Mouse (Mus musculus) limb, embryonic 14.5 days (tissue): Measurements from ENCODE around the gene Tsc22d4. TPM values are rescaled to one million over a fixed set of nuclear protein-coding genes. Genes with fewer than 3 reads are reported as not detected.
"Not testable (repeated sequence)": the region's sequence is repeated elsewhere in the genome, so short reads cannot be mapped to it uniquely, and the experiment has no call there.

Source experiments
- ATAC-seq: fragments of 200-750 bp; cut with Nextera tagmentation; 2 replicates; pipeline ENCODE4 v1.8.0; 2017; ENCODE audit warnings: low read depth, moderate number of reproducible peaks, moderate TSS enrichment; ENCODE audit not compliant: low FRiP score
- DNase-seq: peaks from one replicate; pipeline ENCODE4 v3.0.0-alpha.2; 2015; ENCODE audit warnings: low spot score
- H3K27ac ChIP-seq: fragments of 300-500 bp; sonication (generic); replicated peaks from 2 replicates; pipeline ENCODE4 v1.5.1; 2014; ENCODE audit warnings: low read depth, mild to moderate bottlenecking, low read length, moderate library complexity, mixed read lengths
- H3K27me3 ChIP-seq: fragments of 300-500 bp; sonication (generic); 2 replicates; pipeline ENCODE4 v1.6.1; 2014; ENCODE audit warnings: low read length, mixed read lengths; ENCODE audit not compliant: control insufficient read depth, insufficient read depth
- H3K36me3 ChIP-seq: fragments of 300-500 bp; sonication (generic); 2 replicates; pipeline ENCODE4 v1.6.1; 2014; ENCODE audit warnings: mild to moderate bottlenecking, low read length, moderate library complexity, mixed read lengths; ENCODE audit not compliant: control insufficient read depth, insufficient read depth
- H3K4me1 ChIP-seq: fragments of 300-500 bp; sonication (generic); 2 replicates; pipeline ENCODE4 v1.6.1; 2014; ENCODE audit warnings: antibody characterized with exemption, low read length, mixed read lengths; ENCODE audit not compliant: control insufficient read depth, insufficient read depth
- H3K4me2 ChIP-seq: fragments of 300-500 bp; sonication (generic); replicated peaks from 2 replicates; pipeline ENCODE4 v1.6.1; 2014; ENCODE audit warnings: low read depth, mild to moderate bottlenecking, low read length, moderate library complexity; ENCODE audit not compliant: severe bottlenecking
- H3K4me3 ChIP-seq: fragments of 300-500 bp; sonication (generic); replicated peaks from 2 replicates; pipeline ENCODE4 v1.5.1; 2014; ENCODE audit warnings: low read length
- H3K9ac ChIP-seq: fragments of 300-500 bp; sonication (generic); 2 replicates; pipeline ENCODE4 v1.6.1; 2014; ENCODE audit warnings: mild to moderate bottlenecking, low read depth, low read length, moderate library complexity; ENCODE audit not compliant: severe bottlenecking
- H3K9me3 ChIP-seq: fragments of 300-500 bp; sonication (generic); 2 replicates; pipeline ENCODE4 v1.6.1; 2016; ENCODE audit warnings: low read length; ENCODE audit not compliant: control insufficient read depth
- POLR2A ChIP-seq: fragments of 200-500 bp; IDR thresholded peaks from 2 replicates; pipeline ENCODE4 v1.8.0; 2012; ENCODE audit warnings: inconsistent platforms, mild to moderate bottlenecking, moderate library complexity, borderline replicate concordance; ENCODE audit not compliant: insufficient read depth, insufficient read length; ENCODE audit errors: extremely low read depth
- WGBS: fragments of 180-500 bp; shearing (Covaris S2); extraction: QIAGEN DNeasy Blood & Tissue Kit; methylation state at CpG from one replicate; pipeline ENCODE4 v1.1.7; 2014; 5-methylcytosine and 5-hydroxymethylcytosine counted together
- polyA plus RNA-seq, 2 experiments: library from polyadenylated mRNA; depleted of rRNA in 1 of 2; stranded (reverse) in 1 of 2; unstranded in 1 of 2; fragments of >200 nt; fragmentation: Nextera tagmentation in 1 of 2; extraction: Ambion mirVana in 1 of 2; gene quantifications; 2 replicates each; pipeline versions ENCODE4 v1.2.1 to v1.2.3; 2012 to 2014

The Tsc22d4 gene
- polyA plus RNA-seq, 2 experiments = 89.1 to 151 TPM

DNA sequence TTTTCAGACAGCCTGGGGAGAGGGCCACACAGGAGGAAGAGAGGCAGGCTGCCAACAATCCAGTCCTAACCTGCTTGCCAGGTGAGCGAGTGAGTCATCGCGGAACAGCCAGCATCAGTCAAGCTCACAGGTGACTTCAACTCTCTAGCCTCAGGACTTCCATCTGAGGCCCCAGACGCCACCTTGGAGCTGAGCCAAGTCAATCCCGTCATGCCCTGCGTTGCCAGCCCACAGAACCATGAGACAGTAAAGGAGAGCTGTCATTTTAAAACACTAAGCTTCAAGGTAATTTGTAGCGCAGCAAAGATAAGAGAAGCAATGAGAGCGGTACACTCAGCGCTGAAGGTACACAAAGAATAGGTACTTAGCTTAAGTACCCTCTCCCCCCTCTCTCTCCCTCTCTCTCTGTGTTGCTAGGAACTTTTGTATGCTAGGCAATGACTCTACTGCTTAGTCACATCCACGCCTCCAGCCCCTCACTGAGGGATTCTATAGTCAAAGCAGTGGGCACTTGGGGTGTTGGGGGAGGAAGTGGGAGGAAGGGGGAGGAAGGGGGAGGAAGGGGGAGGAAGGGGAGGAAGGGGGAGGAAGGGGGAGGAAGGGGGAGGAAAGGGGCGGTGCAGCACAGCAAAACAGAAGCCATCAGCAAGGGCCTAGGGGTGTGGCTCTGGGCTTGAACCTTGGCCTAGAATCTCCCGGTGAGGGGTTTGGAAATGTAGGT, 38.5 kb upstream of the Tsc22d4 start:
- no peak for TF ChIP-seq POLR2A
- Histone ChIP-seq H3K36me3 (no peaks in the 10 kb centered on the region), H3K27me3 (no peaks in the 10 kb centered on the region), H3K9me3 (no peaks in the 10 kb centered on the region), H3K27ac (no peak overlapping the region), H3K4me1 (no peaks in the 10 kb centered on the region), H3K9ac (no peak overlapping the region), H3K4me2 (no peak overlapping the region), H3K4me3 (no peak overlapping the region)
- 57% methylated on average over 12 of the region's 12 CpGs for WGBS
- ATAC-seq = no peak
- DNase-seq = peak; percentile 76

DNA sequence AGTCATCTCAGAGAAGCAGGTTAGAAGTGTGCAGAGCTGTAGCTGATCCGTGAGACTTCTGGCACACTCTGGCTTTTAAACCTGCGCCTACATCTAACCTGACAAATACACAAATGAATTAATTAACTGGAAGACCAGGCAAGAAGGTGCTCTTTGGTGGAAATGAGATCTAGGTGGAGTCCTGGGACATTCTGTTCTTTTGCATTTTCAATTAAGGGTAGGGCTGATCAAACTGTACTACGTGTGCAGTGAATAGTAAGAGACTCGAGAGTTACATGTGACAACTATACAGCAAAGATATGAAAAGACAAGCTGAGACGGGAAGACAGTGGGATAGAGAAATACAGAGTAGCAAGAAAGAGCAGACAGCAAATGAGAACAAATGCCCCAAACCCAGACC, 32.1 kb upstream of the Tsc22d4 start:
- Histone ChIP-seq H3K4me3 (no peak overlapping the region), H3K9me3 (no peaks in the 10 kb centered on the region), H3K4me2 (no peak overlapping the region), H3K27ac (no peak overlapping the region), H3K36me3 (no peaks in the 10 kb centered on the region), H3K9ac (no peak overlapping the region), H3K27me3 (no peaks in the 10 kb centered on the region), H3K4me1 (no peaks in the 10 kb centered on the region)
- TF ChIP-seq POLR2A = no peak
- DNase-seq = no peak
- no peak for ATAC-seq
- 87% methylated on average over 5 of the region's 5 CpGs for WGBS

GRCm38 (mm10) chr5:137715685-137716084, 29.8 kb upstream of the Tsc22d4 start:
- Histone ChIP-seq H3K36me3 (no peaks in the 10 kb centered on the region), H3K27ac (no peak overlapping the region), H3K4me3 (no peak overlapping the region), H3K9ac (no peak overlapping the region), H3K4me1 (no peaks in the 10 kb centered on the region), H3K4me2 (no peak overlapping the region), H3K27me3 (no peaks in the 10 kb centered on the region), H3K9me3 (no peaks in the 10 kb centered on the region)
- no peak for TF ChIP-seq POLR2A
- ATAC-seq = no peak
- 72% methylated on average over 8 of the region's 8 CpGs for WGBS
- no peak for DNase-seq

DNA sequence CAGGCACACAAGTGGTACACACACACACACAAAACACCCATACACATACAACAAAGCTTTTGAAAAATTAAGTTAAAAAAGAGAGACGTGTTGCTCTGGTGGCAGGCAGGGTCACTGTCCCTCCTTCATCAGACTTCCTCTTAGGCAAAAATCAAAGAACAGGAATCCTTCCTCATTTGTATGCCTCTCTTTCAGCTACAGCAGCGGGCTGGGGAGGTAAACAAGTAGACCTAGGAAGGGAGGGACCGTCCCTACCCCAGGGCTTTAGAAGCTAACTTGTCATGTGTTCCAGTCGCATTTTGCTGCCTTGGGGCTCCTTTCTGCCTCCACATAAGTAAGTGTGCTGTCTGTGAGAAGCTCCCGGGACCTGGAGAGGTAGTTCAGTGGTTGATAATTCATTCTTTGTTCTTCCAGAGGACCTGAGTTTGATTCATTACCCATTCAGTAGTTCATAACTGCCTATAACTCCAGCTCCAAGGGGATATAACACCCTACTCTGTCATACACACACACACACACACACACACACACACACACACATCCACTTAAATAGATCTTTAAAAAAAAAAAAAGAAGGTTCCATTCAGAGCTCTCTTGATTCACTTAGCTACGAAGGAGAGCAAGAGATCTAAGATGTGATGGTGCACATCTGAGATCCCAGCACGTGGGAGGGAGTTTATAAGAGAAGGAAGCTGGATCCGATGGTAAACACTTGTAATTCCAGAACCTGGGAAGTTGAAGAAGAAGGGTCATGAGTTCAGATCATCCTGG, 27.3 kb upstream of the Tsc22d4 start:
- DNase-seq (no peak), ATAC-seq (no peak)
- WGBS = 68% methylated on average over 8 of the region's 8 CpGs
- Histone ChIP-seq H3K9ac (no peak overlapping the region), H3K4me3 (no peak overlapping the region), H3K27me3 (no peaks in the 10 kb centered on the region), H3K27ac (no peak overlapping the region), H3K4me2 (no peak overlapping the region), H3K4me1 (no peaks in the 10 kb centered on the region), H3K36me3 (no peaks in the 10 kb centered on the region), H3K9me3 (no peaks in the 10 kb centered on the region)
- TF ChIP-seq POLR2A = no peak

DNA sequence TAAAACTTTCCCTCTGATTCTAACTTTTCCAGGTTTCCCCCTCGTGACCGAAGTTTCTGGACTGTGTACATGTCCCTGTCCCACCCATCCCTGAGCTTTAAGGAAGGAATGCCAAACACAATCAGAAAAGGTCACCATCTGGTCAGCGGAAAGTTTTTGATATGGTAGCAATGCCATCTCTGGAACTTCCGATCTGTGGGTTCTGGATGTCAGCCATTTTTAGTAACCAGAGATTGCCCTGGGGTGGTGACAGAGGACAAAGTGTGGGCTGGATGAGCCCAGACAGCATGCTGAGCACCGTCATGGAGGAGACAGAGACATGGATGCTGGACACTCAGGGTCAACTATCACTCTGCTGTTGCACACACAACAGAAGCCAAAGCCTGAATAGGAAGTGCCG, 26.4 kb upstream of the Tsc22d4 start:
- Histone ChIP-seq H3K4me2 (no peak overlapping the region), H3K4me3 (no peak overlapping the region), H3K9ac (no peak overlapping the region), H3K4me1 (no peaks in the 10 kb centered on the region), H3K9me3 (no peaks in the 10 kb centered on the region), H3K27me3 (no peaks in the 10 kb centered on the region), H3K27ac (no peak overlapping the region), H3K36me3 (no peaks in the 10 kb centered on the region)
- no peak for TF ChIP-seq POLR2A
- DNase-seq (no peak), ATAC-seq (no peak)
- WGBS = 84% methylated on average over 6 of the region's 6 CpGs

- WGBS = 20% methylated on average over 9 of the region's 16 CpGs
- DNase-seq, H3K4me1 ChIP-seq, H3K27ac ChIP-seq, H3K27me3 ChIP-seq, ATAC-seq, H3K9ac ChIP-seq, H3K36me3 ChIP-seq, H3K9me3 ChIP-seq, H3K4me3 ChIP-seq: not testable (repeated sequence)
- H3K4me2 ChIP-seq = peak overlapping the region; percentile 18; the same call in 1 of the 2 replicates
These were observed 24.9 kb upstream of the Tsc22d4 start for GRCm38 (mm10) chr5:137720558-137721164.
